Mouse (Mus musculus) CD4-positive naive resting alpha-beta T cell, adult 57 days (primary cell): Measurements from ENCODE around the gene Gtpbp4. TPM values are rescaled to one million over a fixed set of nuclear protein-coding genes. Genes with fewer than 3 reads are reported as not detected.

Experiments
- total RNA-seq: library from RNA; stranded (reverse); gene quantifications from one replicate; pipeline ENCODE4 v1.2.4, GENCODE M21; 2023

The Gtpbp4 gene
- 106 TPM for total RNA-seq

GRCm38 (mm10) chr13:8995990-8996786 is at the start of gene Gtpbp4:
Gene Gtpbp4 (minus strand): TSS chr13:8996083.

GRCm38 (mm10) chr13:8952563-8952962 is 43.3 kb downstream of the Gtpbp4 start, which contains the start of gene Idi2:
Gene Idi2 (plus strand): TSS chr13:8952863.

GRCm38 (mm10) chr13:8948131-8948530 is 47.8 kb downstream of the Gtpbp4 start, which contains the start of gene Gm9745:
Gene Gm9745 (minus strand): TSS chr13:8948231.

Other genes with a start within 250 kb of the Gtpbp4 start
- gene Wdr37, start 124.2 kb downstream of the Gtpbp4 start, total RNA-seq: 93.1 TPM
- 21.9 TPM for gene Idi1, start 110.6 kb downstream of the Gtpbp4 start, total RNA-seq
- gene Gm9745, start 47.9 kb downstream of the Gtpbp4 start, total RNA-seq: not detected
- not detected for gene Idi2, start 43.2 kb downstream of the Gtpbp4 start, total RNA-seq
- gene Larp4b, start 97.8 kb upstream of the Gtpbp4 start, total RNA-seq: 61.3 TPM